Mouse (Mus musculus) lung, embryonic 15.5 days (tissue): ENCODE measurements around the gene As3mt. TPM values are rescaled to one million over a fixed set of nuclear protein-coding genes. Genes with fewer than 3 reads are reported as not detected.

Experiments used
- ATAC-seq: fragments of 200-750 bp; cut with Nextera tagmentation; 2 replicates; pipeline ENCODE4 v1.8.0; 2017; ENCODE audit warnings: moderate number of reproducible peaks, borderline replicate concordance; ENCODE audit not compliant: low FRiP score, low TSS enrichment; ENCODE audit errors: extremely low read depth
- H3K27ac ChIP-seq: fragments of 300-500 bp; sonication (generic); 2 replicates; pipeline ENCODE4 v1.5.1; 2015; ENCODE audit warnings: moderate library complexity, mild to moderate bottlenecking, inconsistent platforms
- H3K27me3 ChIP-seq: fragments of 300-500 bp; sonication (generic); 2 replicates; pipeline ENCODE4 v1.6.1; 2015; ENCODE audit warnings: inconsistent platforms
- H3K36me3 ChIP-seq: fragments of 300-500 bp; sonication (generic); 2 replicates; pipeline ENCODE4 v1.6.1; 2015; ENCODE audit warnings: inconsistent platforms
- H3K4me1 ChIP-seq: fragments of 300-500 bp; sonication (generic); 2 replicates; pipeline ENCODE4 v1.6.1; 2015; ENCODE audit warnings: inconsistent platforms
- H3K4me2 ChIP-seq: fragments of 300-500 bp; sonication (generic); 2 replicates; pipeline ENCODE4 v1.6.1; 2015; ENCODE audit warnings: inconsistent platforms, mild to moderate bottlenecking, moderate library complexity
- H3K4me3 ChIP-seq: fragments of 300-500 bp; sonication (generic); 2 replicates; pipeline ENCODE4 v1.5.1; 2015; ENCODE audit warnings: mild to moderate bottlenecking, inconsistent platforms
- H3K9ac ChIP-seq: fragments of 300-500 bp; sonication (generic); 2 replicates; pipeline ENCODE4 v1.6.1; 2015; ENCODE audit warnings: inconsistent platforms
- H3K9me3 ChIP-seq: fragments of 300-500 bp; sonication (generic); 2 replicates; pipeline ENCODE4 v1.6.1; 2016; ENCODE audit warnings: inconsistent platforms
- WGBS: fragments of 180-500 bp; shearing (Covaris S2); methylation state at CpG from one replicate; pipeline ENCODE4 v1.1.7; 2015; 5-methylcytosine and 5-hydroxymethylcytosine counted together
- polyA plus RNA-seq: library from polyadenylated mRNA; unstranded; fragments of >200 nt; fragmentation: Nextera tagmentation; extraction: Ambion mirVana; gene quantifications from 2 replicates; pipeline ENCODE4 v1.2.1, GENCODE M21; 2015

The As3mt gene
- polyA plus RNA-seq: 29.1 and 30.4 TPM in 2 replicates

DNA sequence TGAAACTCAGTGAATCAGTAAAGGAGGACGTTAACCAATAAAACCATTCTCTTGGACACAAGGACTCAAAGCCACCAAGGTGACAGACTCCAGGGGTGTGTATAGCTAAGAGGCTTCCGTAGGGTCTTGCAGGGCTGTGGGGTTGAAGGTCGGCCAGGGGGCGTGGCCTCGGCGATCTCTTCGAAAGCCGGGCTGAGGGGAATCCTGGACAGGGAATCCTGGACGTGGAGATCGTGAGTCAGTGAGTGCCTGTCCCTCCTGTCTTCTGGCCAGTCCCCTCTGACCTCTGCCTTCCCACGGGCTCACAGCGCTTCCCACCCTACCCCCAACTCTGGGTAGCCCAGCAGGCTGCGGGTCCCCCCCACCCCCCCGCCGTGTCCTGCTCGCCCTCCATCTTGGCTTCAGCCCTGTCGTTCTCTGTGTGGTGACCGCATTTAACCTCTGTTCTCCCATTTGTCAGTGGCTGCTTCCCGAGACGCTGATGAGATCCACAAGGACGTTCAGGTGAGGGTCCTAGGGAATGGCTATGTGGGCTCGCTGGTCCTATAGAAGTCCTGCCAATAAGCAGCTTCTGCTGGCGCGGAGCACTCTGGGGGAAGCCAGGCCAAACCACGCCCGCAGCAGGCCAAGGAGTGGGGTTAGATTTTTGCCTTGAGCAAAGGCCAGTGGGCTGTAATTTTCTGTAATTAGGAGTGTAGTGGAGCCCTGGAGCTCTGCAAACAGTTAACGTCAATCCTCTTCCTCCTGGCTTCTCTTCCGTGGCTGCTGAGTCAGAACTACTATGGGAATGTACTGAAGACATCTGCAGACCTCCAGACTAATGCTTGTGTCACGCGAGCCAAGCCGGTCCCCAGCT, at the start of gene As3mt:
TSS of gene As3mt (plus strand) at position 163 of the 856 bp plus-strand sequence.
- Histone ChIP-seq H3K36me3 (no peaks in the 10 kb centered on the region), H3K9me3 (no peaks in the 10 kb centered on the region), H3K4me2 (peak within 1 kb of the TSS; percentile 76), H3K27ac (peak within 1 kb of the TSS; percentile 24; the same call in 1 of the 2 replicates), H3K4me3 (peak within 1 kb of the TSS; percentile 49), H3K4me1 (peaks cover 15% of the 10 kb centered on the region), H3K27me3 (peaks cover 3% of the 10 kb centered on the region; the same call in 1 of the 2 replicates), H3K9ac (peak within 1 kb of the TSS; percentile 42)
- 8% methylated on average over 31 of the region's 31 CpGs for WGBS
- peak; percentile 74 for ATAC-seq

DNA sequence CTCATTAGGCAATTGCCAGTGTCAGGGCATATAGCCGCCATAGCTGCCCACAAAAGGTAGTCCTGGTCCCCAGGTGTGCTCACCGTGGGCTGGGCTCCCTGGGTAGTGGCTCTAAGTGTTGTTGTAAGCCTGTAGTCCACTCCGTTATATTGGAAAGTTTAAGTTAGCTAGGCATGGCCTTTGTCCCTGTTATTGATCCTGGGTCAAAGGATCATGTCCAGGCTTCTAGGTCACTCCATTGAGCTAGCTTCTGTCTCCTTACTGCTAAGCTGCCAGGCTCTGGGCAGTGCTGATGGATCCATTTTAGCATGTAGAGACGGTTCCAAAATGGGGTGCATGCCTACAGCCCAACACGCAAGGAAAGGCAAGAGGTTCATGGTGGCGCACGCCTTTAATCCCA, 48.9 kb upstream of the As3mt start:
- ATAC-seq: no peak
- peaks cover 36% of the 10 kb centered on the region for H3K36me3 ChIP-seq
- H3K4me1 ChIP-seq: no peaks in the 10 kb centered on the region
- H3K4me3 ChIP-seq: no peak overlapping the region
- no peaks in the 10 kb centered on the region for H3K9me3 ChIP-seq
- H3K4me2 ChIP-seq: no peak overlapping the region
- no peak overlapping the region for H3K9ac ChIP-seq
- WGBS: 95% methylated on average over 7 of the region's 7 CpGs
- no peaks in the 10 kb centered on the region for H3K27me3 ChIP-seq
- no peak overlapping the region for H3K27ac ChIP-seq

DNA sequence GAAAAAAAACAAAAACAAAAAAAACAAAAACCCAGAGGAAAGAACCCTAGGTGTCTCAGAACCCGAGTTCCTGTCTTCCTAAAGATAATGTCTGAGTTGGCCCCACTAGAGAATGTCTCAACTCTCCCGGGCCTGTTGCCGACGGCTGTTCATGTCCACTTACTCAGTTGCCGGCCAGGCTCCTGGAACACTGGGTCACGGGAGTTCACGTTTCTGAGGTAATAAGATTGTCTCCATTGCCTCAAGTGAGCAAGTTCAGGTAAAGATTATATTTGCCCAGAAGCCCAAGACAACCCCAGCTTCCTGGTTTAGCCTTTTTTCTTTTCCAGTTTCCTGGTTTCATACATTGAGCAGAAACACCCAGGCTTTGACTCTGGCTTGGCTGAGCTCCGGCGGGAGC, 48.4 kb upstream of the As3mt start:
- H3K36me3 ChIP-seq: peaks cover 31% of the 10 kb centered on the region
- H3K9ac ChIP-seq: no peak overlapping the region
- no peaks in the 10 kb centered on the region for H3K4me1 ChIP-seq
- H3K9me3 ChIP-seq: no peaks in the 10 kb centered on the region
- WGBS: 68% methylated on average over 9 of the region's 9 CpGs
- no peak for ATAC-seq
- no peaks in the 10 kb centered on the region for H3K27me3 ChIP-seq
- H3K4me2 ChIP-seq: no peak overlapping the region
- H3K27ac ChIP-seq: no peak overlapping the region
- H3K4me3 ChIP-seq: no peak overlapping the region

GRCm38 (mm10) chr19:46661511-46661910, 45.7 kb upstream of the As3mt start:
- H3K9ac ChIP-seq: no peak overlapping the region
- 56% methylated on average over 4 of the region's 4 CpGs for WGBS
- ATAC-seq: no peak
- H3K36me3 ChIP-seq: 0 out of 2 replicates have a peak, but pooled peaks cover 6% of the 10 kb centered on the region
- no peaks in the 10 kb centered on the region for H3K27me3 ChIP-seq
- no peak overlapping the region for H3K4me3 ChIP-seq
- H3K4me2 ChIP-seq: no peak overlapping the region
- H3K27ac ChIP-seq: no peak overlapping the region
- no peaks in the 10 kb centered on the region for H3K4me1 ChIP-seq
- H3K9me3 ChIP-seq: no peaks in the 10 kb centered on the region

GRCm38 (mm10) chr19:46662214-46662613, 45.0 kb upstream of the As3mt start:
- Histone ChIP-seq H3K9me3 (no peaks in the 10 kb centered on the region), H3K4me2 (no peak overlapping the region), H3K27me3 (no peaks in the 10 kb centered on the region), H3K4me3 (no peak overlapping the region), H3K27ac (no peak overlapping the region), H3K36me3 (no peaks in the 10 kb centered on the region), H3K9ac (no peak overlapping the region), H3K4me1 (no peaks in the 10 kb centered on the region)
- WGBS: 59% methylated on average over 8 of the region's 8 CpGs
- ATAC-seq: no peak

DNA sequence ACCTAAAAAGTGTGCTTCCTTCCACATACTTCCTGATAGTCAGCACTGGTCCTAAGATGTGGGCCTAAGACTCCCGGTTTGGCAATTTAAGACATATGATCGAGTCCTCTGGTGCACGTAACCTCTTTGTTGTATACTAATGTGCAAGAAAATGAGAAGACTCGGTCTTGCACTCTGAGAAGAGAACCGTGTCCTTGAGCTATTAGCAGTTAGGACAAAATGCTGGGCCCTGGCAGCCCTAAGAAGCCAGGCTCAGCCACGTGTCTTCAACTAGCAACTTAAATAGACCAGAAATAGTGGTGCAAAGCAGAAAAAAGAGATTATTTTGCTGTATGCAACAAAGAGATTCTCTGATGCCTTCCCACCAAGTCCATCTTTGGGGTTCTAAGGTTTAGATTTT, 44.5 kb upstream of the As3mt start:
- no peaks in the 10 kb centered on the region for H3K4me1 ChIP-seq

DNA sequence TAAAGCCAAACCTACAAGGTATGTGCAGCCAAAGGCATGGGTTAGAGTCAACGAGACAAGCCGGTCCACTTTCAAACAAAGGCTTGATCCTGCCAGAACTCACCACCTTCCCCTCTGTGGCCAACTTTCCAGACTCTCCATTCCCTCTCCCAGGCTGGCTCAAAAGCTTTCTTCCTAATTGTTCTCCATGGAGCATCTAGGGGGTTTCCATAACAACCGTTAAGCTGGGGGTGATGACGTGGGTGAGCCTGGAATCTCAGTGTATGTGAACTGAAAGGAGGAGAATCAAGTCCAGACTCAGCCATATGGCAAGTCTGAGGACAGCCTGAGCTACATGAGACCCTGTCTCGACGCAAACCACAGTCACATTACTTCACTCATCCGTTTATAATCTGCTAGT, 41.8 kb upstream of the As3mt start:
- H3K4me2 ChIP-seq: no peak overlapping the region
- H3K4me1 ChIP-seq: no peaks in the 10 kb centered on the region
- no peaks in the 10 kb centered on the region for H3K36me3 ChIP-seq
- no peaks in the 10 kb centered on the region for H3K9me3 ChIP-seq
- no peak for ATAC-seq
- WGBS: 70% methylated on average over 7 of the region's 7 CpGs
- H3K27me3 ChIP-seq: 0 out of 2 replicates have a peak, but pooled peaks cover 3% of the 10 kb centered on the region
- no peak overlapping the region for H3K27ac ChIP-seq
- no peak overlapping the region for H3K9ac ChIP-seq
- H3K4me3 ChIP-seq: no peak overlapping the region

More for the DNA sequence above, 44.5 kb upstream of the As3mt start:
- H3K4me3 ChIP-seq: no peak overlapping the region
- no peaks in the 10 kb centered on the region for H3K27me3 ChIP-seq
- WGBS: 70% methylated on average over 6 of the region's 6 CpGs
- H3K4me2 ChIP-seq: no peak overlapping the region
- H3K27ac ChIP-seq: no peak overlapping the region
- H3K36me3 ChIP-seq: no peaks in the 10 kb centered on the region
- no peak for ATAC-seq
- H3K9ac ChIP-seq: no peak overlapping the region
- no peaks in the 10 kb centered on the region for H3K9me3 ChIP-seq

- H3K4me1 ChIP-seq: no peaks in the 10 kb centered on the region
- whole genome bisulfite sequencing: 37% methylated on average over 11 of the region's 11 CpGs
- H3K27ac ChIP-seq: no peak overlapping the region
- H3K36me3 ChIP-seq: no peaks in the 10 kb centered on the region
- no peak for ATAC-seq
- no peak overlapping the region for H3K4me3 ChIP-seq
- no peaks in the 10 kb centered on the region for H3K9me3 ChIP-seq
- H3K9ac ChIP-seq: no peak overlapping the region
- 0 out of 2 replicates have a peak, but pooled peaks cover 3% of the 10 kb centered on the region for H3K27me3 ChIP-seq
- no peak overlapping the region for H3K4me2 ChIP-seq
These were observed 40.0 kb upstream of the As3mt start for GRCm38 (mm10) chr19:46667300-46667699.

GRCm38 (mm10) chr19:46668263-46668662, 39.0 kb upstream of the As3mt start:
- Histone ChIP-seq H3K27me3 (0 out of 2 replicates have a peak, but pooled peaks cover 3% of the 10 kb centered on the region), H3K9me3 (no peaks in the 10 kb centered on the region), H3K4me3 (no peak overlapping the region), H3K4me1 (no peaks in the 10 kb centered on the region), H3K9ac (no peak overlapping the region), H3K27ac (no peak overlapping the region), H3K4me2 (no peak overlapping the region), H3K36me3 (no peaks in the 10 kb centered on the region)
- ATAC-seq: no peak
- 79% methylated on average over 10 of the region's 10 CpGs for WGBS

DNA sequence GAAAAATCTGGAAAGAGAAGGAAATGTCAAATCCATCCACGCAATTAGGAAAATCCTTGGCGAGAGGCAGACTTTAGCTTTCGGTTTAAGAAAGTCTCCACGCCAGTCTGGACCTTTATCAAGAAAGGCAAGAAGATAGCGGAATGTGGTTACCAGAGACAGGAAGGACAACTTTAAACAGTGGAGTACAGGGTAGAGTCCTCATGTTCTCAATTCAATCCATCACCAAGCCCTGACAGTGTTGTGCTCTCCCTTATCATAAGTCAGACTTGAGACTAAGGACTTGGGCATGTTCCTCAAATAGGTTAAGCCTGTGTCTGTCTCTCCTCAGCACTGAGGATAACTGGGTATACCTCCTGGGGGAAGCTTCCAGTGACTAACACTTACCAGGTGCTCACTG, 37.5 kb upstream of the As3mt start:
- no peaks in the 10 kb centered on the region for H3K4me1 ChIP-seq
- WGBS: 51% methylated on average over 5 of the region's 5 CpGs
- H3K27me3 ChIP-seq: 0 out of 2 replicates have a peak, but pooled peaks cover 3% of the 10 kb centered on the region
- H3K27ac ChIP-seq: no peak overlapping the region
- ATAC-seq: no peak
- no peaks in the 10 kb centered on the region for H3K36me3 ChIP-seq
- H3K9me3 ChIP-seq: no peaks in the 10 kb centered on the region
- no peak overlapping the region for H3K9ac ChIP-seq
- no peak overlapping the region for H3K4me2 ChIP-seq
- no peak overlapping the region for H3K4me3 ChIP-seq

GRCm38 (mm10) chr19:46670691-46671090, 36.6 kb upstream of the As3mt start:
- H3K36me3 ChIP-seq: no peaks in the 10 kb centered on the region
- WGBS: 23% methylated on average over 13 of the region's 13 CpGs

DNA sequence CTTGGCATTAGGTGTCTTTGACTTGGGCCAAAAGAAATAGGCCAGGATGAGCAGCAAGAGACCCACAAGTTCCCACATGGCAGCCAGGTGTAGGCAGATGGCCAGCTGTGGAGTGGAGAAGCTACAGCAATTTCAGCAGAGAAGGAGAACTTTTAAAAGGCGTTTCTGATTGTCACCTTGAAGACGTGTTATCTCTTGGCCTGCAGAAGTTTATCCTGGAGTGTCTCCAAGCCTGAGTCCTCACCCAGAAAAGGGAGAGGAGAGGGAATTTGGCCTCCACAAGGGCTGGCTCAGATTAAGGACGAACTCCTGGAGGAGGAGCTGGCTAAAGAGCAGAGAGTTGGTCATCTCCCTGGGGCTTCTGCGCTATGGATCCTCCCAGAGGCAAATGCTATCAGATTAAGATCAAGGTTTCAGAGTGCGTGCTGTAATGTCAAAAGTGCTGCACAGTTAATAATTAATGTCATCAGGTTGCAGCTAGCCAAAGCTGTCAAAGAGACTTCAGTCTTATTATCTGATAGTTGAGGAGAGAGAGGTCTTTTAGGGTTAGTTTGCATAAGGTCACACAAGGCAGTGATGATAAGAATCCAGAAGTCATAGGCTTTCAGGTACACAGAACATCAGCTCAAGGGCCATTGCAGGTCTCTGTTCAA, 34.4 kb upstream of the As3mt start, which contains the start of gene Cyp17a1:
TSS of gene Cyp17a1 (minus strand) at position 407 of the 653 bp plus-strand sequence.
- H3K9me3 ChIP-seq: no peaks in the 10 kb centered on the region
- no peak within 1 kb of the TSS for H3K4me2 ChIP-seq
- H3K36me3 ChIP-seq: no peaks in the 10 kb centered on the region
- no peak for ATAC-seq
- 0 out of 2 replicates have a peak, but pooled peaks cover 3% of the 10 kb centered on the region for H3K27me3 ChIP-seq
- 27% methylated on average over 5 of the region's 5 CpGs for whole genome bisulfite sequencing
- no peak within 1 kb of the TSS for H3K4me3 ChIP-seq
- H3K4me1 ChIP-seq: no peaks in the 10 kb centered on the region
- no peak within 1 kb of the TSS for H3K27ac ChIP-seq
- no peak within 1 kb of the TSS for H3K9ac ChIP-seq

More at GRCm38 (mm10) chr19:46670691-46671090, 36.6 kb upstream of the As3mt start:
- Histone ChIP-seq H3K27me3 (0 out of 2 replicates have a peak, but pooled peaks cover 3% of the 10 kb centered on the region), H3K4me3 (no peak overlapping the region), H3K4me2 (no peak overlapping the region), H3K4me1 (no peaks in the 10 kb centered on the region), H3K9ac (no peak overlapping the region), H3K27ac (no peak overlapping the region), H3K9me3 (no peaks in the 10 kb centered on the region)
- ATAC-seq: peak; percentile 64; the same call in 1 of the 2 replicates
